Mouse (Mus musculus): Measurements from ENCODE around the gene Ift172. TPM values are rescaled to one million over a fixed set of nuclear protein-coding genes. Genes with fewer than 3 reads are reported as not detected.
"Not testable (repeated sequence)": the region's sequence is repeated elsewhere in the genome, so short reads cannot be mapped to it uniquely, and the experiment has no call there.

Ift172 gene
- polyA plus RNA-seq, 1 experiment from 2014 or later, result 17.4 TPM

DNA sequence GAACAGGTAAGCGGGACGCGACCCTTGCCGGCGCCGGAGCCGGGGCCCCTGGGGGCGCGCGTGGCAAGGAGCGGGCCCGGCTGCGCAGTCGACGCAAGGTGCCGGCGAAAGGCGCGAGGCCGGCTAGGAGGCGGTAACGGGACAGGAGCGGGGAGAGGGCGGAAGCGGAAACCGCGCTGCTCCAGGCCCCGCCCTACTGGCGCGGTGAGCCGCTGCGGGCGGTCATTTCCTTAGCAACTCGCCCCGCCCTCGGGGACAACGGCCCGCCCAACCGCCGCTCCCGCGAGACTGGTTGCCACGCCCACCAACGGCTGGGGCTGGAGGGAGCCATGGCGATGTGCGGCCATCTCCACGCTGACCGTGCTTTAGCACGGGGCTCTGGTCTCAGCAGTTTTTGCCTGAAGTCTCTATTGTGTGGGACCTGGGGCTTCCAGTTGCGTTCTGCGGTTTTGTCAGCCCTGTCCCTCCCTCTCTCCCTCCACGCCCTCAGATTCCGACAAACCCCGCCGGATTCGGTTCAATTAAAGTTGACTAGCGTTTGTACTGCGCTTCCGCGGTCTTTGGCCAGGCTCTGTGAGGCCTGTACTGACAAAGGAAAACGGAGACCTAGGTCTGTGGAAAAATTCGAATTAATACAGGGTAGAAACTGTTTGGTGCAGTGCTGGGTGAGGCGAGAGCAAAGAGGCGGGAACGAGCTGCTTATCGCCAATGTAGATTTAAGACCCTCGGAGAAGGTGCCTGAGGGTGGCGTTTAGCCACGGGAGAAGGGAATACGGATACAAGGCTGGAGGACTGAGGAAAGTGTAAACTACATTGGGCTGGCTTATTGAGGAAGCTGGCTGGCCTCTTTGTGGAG, 70.2 kb downstream of the Ift172 start, which contains the start of gene Ppm1g:
Gene Ppm1g, minus strand, starts transcription at position 240 of the 856 bp plus-strand sequence.
- under 1% methylated on average over 70 of the region's 70 CpGs for WGBS

GRCm38 (mm10) chr5:31219911-31220447, 70.9 kb downstream of the Ift172 start:
- Histone ChIP-seq H3K4me1 (replicated peaks; ENCODE audit: insufficient read depth, low read length) (no peaks in the 10 kb centered on the region), H3K36me3 (ENCODE audit: insufficient read depth, low read length) (no peaks in the 10 kb centered on the region), H3K9me3 (replicated peaks; ENCODE audit: low read length) (no peaks in the 10 kb centered on the region), H3K27me3 (ENCODE audit: insufficient read depth, low read length) (no peaks in the 10 kb centered on the region), H3K9ac (ENCODE audit: low read depth, low read length) (peak overlapping the region; percentile 81), H3K4me3 (replicated peaks; ENCODE audit: low read depth, low read length) (peak overlapping the region; percentile 89), H3K27ac (peak overlapping the region; percentile 93), H3K4me2 (ENCODE audit: low read length) (peak overlapping the region; percentile 85)
- under 1% methylated on average over 40 of the region's 40 CpGs for WGBS
- peak; percentile 76 for ATAC-seq (replicated peaks; ENCODE audit: low FRiP score, low read depth)
- TF ChIP-seq CTCF (IDR thresholded peaks at IDR 0.05; ENCODE audit: low read depth), result no peak
- peak; percentile 57 for DNase-seq (ENCODE audit: low spot score)

More for the DNA sequence above, 70.2 kb downstream of the Ift172 start, which contains the start of gene Ppm1g:
- ATAC-seq (replicated peaks; ENCODE audit: low FRiP score, low read depth), result peak; percentile 97
- H3K9ac ChIP-seq (ENCODE audit: low read depth, low read length), result peak within 1 kb of the TSS; percentile 81
- peak within 1 kb of the TSS; percentile 89 for H3K4me3 ChIP-seq (replicated peaks; ENCODE audit: low read depth, low read length)
- peak within 1 kb of the TSS; percentile 93 for H3K27ac ChIP-seq
- H3K27me3 ChIP-seq (ENCODE audit: insufficient read depth, low read length), result no peaks in the 10 kb centered on the region
- H3K9me3 ChIP-seq (replicated peaks; ENCODE audit: low read length), result no peaks in the 10 kb centered on the region
- no peak for TF ChIP-seq CTCF (IDR thresholded peaks at IDR 0.05; ENCODE audit: low read depth)
- no peaks in the 10 kb centered on the region for H3K4me1 ChIP-seq (replicated peaks; ENCODE audit: insufficient read depth, low read length)
- peak; percentile 97 for DNase-seq (ENCODE audit: low spot score)
- peak within 1 kb of the TSS; percentile 85 for H3K4me2 ChIP-seq (ENCODE audit: low read length)
- H3K36me3 ChIP-seq (ENCODE audit: insufficient read depth, low read length), result no peaks in the 10 kb centered on the region

GRCm38 (mm10) chr5:31219474-31219873, 71.4 kb downstream of the Ift172 start:
- no peaks in the 10 kb centered on the region for H3K9me3 ChIP-seq (replicated peaks; ENCODE audit: low read length)
- WGBS, result 1% methylated on average over 11 of the region's 11 CpGs
- peak overlapping the region; percentile 89 for H3K4me3 ChIP-seq (replicated peaks; ENCODE audit: low read depth, low read length)
- H3K9ac ChIP-seq (ENCODE audit: low read depth, low read length), result peak overlapping the region; percentile 81
- 0 out of 2 replicates have a peak overlapping the region, but pooled peaks have one; percentile 93 for H3K27ac ChIP-seq
- no peaks in the 10 kb centered on the region for H3K36me3 ChIP-seq (ENCODE audit: insufficient read depth, low read length)
- H3K27me3 ChIP-seq (ENCODE audit: insufficient read depth, low read length), result no peaks in the 10 kb centered on the region
- no peaks in the 10 kb centered on the region for H3K4me1 ChIP-seq (replicated peaks; ENCODE audit: insufficient read depth, low read length)
- H3K4me2 ChIP-seq (ENCODE audit: low read length), result peak overlapping the region; percentile 85
- ATAC-seq (replicated peaks; ENCODE audit: low FRiP score, low read depth) (no peak), DNase-seq (ENCODE audit: low spot score) (no peak)
- TF ChIP-seq CTCF (IDR thresholded peaks at IDR 0.05; ENCODE audit: low read depth), result no peak

DNA sequence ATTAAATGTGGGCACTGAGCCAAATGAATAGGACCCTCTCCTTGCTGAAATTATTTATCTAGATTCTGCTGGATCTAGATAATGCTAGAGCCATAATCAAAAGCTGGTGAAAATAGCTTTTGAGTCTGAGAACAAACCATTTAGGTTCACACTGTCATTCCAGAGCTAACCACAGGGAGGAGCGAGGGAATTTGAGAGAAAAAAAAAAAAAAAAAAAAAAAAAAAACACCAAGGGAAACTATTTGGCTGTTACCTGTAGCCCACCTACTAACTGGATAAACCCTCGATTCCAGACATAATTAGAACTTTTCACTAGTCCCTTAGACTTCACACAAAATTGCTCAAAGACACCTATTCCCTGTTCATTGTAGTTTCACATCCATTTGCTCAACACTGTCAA, 71.8 kb downstream of the Ift172 start:
- Histone ChIP-seq H3K4me2 (ENCODE audit: low read length) (peak overlapping the region; percentile 85), H3K4me1 (replicated peaks; ENCODE audit: insufficient read depth, low read length) (no peaks in the 10 kb centered on the region), H3K9me3 (replicated peaks; ENCODE audit: low read length) (no peaks in the 10 kb centered on the region), H3K4me3 (replicated peaks; ENCODE audit: low read depth, low read length) (peak overlapping the region; percentile 89), H3K36me3 (ENCODE audit: insufficient read depth, low read length) (no peaks in the 10 kb centered on the region), H3K9ac (ENCODE audit: low read depth, low read length) (no peak overlapping the region), H3K27ac (no peak overlapping the region), H3K27me3 (ENCODE audit: insufficient read depth, low read length) (no peaks in the 10 kb centered on the region)
- WGBS, result 0% methylated on average over 2 of the region's 2 CpGs
- ATAC-seq (replicated peaks; ENCODE audit: low FRiP score, low read depth) (no peak), DNase-seq (ENCODE audit: low spot score) (peak; percentile 50)
- TF ChIP-seq CTCF (IDR thresholded peaks at IDR 0.05; ENCODE audit: low read depth), result peak; percentile 57

- TF ChIP-seq CTCF (IDR thresholded peaks at IDR 0.05; ENCODE audit: low read depth), result no peak
- Histone ChIP-seq H3K9me3 (replicated peaks; ENCODE audit: low read length) (no peaks in the 10 kb centered on the region), H3K27me3 (ENCODE audit: insufficient read depth, low read length) (no peaks in the 10 kb centered on the region), H3K4me2 (ENCODE audit: low read length) (no peak overlapping the region), H3K4me1 (replicated peaks; ENCODE audit: insufficient read depth, low read length) (no peaks in the 10 kb centered on the region), H3K9ac (ENCODE audit: low read depth, low read length) (no peak overlapping the region), H3K4me3 (replicated peaks; ENCODE audit: low read depth, low read length) (no peak overlapping the region), H3K27ac (no peak overlapping the region), H3K36me3 (ENCODE audit: insufficient read depth, low read length) (no peaks in the 10 kb centered on the region)
- DNase-seq (ENCODE audit: low spot score), result no peak
- 57% methylated on average over 6 of the region's 7 CpGs for WGBS
- no peak for ATAC-seq (replicated peaks; ENCODE audit: low FRiP score, low read depth)
Measured at GRCm38 (mm10) chr5:31218294-31218693, 72.6 kb downstream of the Ift172 start.

GRCm38 (mm10) chr5:31216554-31216953, 74.4 kb downstream of the Ift172 start:
- not testable (repeated sequence) for DNase-seq (ENCODE audit: low spot score); H3K27me3 ChIP-seq (ENCODE audit: insufficient read depth, low read length); H3K9me3 ChIP-seq (replicated peaks; ENCODE audit: low read length); H3K36me3 ChIP-seq (ENCODE audit: insufficient read depth, low read length); H3K27ac ChIP-seq; H3K9ac ChIP-seq (ENCODE audit: low read depth, low read length); ATAC-seq (replicated peaks; ENCODE audit: low FRiP score, low read depth); H3K4me2 ChIP-seq (ENCODE audit: low read length); H3K4me1 ChIP-seq (replicated peaks; ENCODE audit: insufficient read depth, low read length); H3K4me3 ChIP-seq (replicated peaks; ENCODE audit: low read depth, low read length)
- WGBS, result 87% methylated on average over 6 of the region's 6 CpGs
